Mouse (Mus musculus) adrenal gland, adult 2 months (tissue): ENCODE data around the gene Trex1. TPM values are rescaled to one million over a fixed set of nuclear protein-coding genes. Genes with fewer than 3 reads are reported as not detected.

ENCODE experiments used
- DNase-seq: peaks from one replicate; pipeline ENCODE4 v3.0.0; 2021
- polyA plus RNA-seq: library from polyadenylated mRNA; depleted of rRNA; stranded (reverse); fragments of >200 nt; gene quantifications from 2 replicates; pipeline ENCODE4 v1.2.3, GENCODE M21; 2012
- total RNA-seq, 2 experiments: library from RNA; stranded (reverse); gene quantifications; 2 replicates each; pipeline ENCODE4 v1.2.3; 2021

Trex1 gene
- total and polyA plus RNA-seq, 3 experiments = 19.5 to 129 (median 28.2) TPM

DNA sequence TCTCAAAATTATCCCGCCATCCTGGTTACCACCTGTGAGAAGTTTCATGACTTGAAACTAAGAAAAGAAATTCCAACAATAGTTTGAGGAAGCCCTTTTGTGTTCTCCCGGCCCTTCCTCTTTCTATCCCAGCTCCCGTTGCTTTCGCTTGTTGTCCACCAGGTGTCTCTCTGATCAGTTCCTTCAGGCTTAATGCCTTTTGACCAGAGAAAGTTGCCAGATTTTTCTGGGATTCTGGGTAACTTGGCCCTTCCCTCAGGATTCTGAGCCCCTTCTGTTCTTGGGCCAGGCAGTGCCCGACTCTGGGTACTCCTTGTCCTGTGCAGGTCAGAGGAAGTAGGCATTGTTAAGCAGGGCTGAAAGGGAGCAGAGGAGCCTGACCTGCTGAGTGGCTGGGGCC, 28.5 kb upstream of the Trex1 start:
- DNase-seq = peak; percentile 36

DNA sequence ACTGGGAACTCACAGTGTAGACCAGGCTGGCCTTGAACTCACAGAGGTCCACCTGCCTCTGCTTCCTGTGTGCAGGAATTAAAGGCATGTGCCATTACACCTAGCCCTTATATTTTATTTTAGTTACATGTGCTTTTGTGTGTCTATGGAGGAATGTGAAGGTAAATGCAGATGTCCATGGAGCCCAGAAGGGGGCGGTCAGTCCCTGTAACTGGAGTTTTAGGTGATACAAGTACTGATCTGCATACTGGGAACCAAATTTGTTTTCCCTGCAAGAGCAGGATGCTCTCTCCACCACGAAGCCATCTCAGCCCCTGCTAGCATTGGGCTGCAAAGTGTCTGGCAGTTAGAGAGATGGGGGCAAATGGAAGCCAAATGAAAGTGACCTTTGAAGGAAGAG, 25.4 kb upstream of the Trex1 start:
- DNase-seq = no peak

GRCm38 (mm10) chr9:109082124-109082800, 22.7 kb upstream of the Trex1 start, which contains the start of the genes Ccdc51 and Tma7:
Gene Ccdc51, plus strand, starts transcription at chr9:109082493.
Gene Tma7, minus strand, starts transcription at chr9:109082587.
- peak; percentile 93 for DNase-seq

DNA sequence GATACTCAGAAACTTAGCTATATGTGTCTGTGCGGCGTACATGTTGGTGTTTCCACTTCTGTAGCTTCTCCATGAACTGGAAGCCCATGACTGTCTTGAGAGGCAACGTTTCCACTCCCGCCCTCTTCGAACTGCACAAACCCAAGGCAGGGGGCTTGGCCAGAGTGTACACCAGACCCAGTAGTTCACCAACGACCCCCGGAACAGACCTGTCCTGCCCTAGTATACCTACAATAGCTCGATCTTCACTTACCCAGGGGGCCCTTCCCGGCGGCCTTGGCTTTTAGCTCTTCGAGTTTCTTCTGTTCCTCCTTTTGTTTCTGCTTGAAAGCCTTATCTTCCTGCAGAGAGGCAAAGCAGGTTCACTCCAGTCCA, 22.2 kb upstream of the Trex1 start:
- no peak for DNase-seq

GRCm38 (mm10) chr9:109080516-109080915, 21.0 kb upstream of the Trex1 start:
- no peak for DNase-seq

- DNase-seq = peak; percentile 95
Measured at GRCm38 (mm10) chr9:109073661-109074573, 14.4 kb upstream of the Trex1 start, which contains the start of gene Atrip. Gene Atrip, minus strand, starts transcription at chr9:109074124.

- no peak for DNase-seq
Measured at GRCm38 (mm10) chr9:109068095-109068735, 8.7 kb upstream of the Trex1 start.

GRCm38 (mm10) chr9:109060898-109061295, 1.4 kb upstream of the Trex1 start:
- no peak for DNase-seq

GRCm38 (mm10) chr9:109060184-109060897, 807 bp upstream of the Trex1 start:
- no peak for DNase-seq

- no peak for DNase-seq
Measured at GRCm38 (mm10) chr9:109058006-109058765, 1.3 kb downstream of the Trex1 start.

DNA sequence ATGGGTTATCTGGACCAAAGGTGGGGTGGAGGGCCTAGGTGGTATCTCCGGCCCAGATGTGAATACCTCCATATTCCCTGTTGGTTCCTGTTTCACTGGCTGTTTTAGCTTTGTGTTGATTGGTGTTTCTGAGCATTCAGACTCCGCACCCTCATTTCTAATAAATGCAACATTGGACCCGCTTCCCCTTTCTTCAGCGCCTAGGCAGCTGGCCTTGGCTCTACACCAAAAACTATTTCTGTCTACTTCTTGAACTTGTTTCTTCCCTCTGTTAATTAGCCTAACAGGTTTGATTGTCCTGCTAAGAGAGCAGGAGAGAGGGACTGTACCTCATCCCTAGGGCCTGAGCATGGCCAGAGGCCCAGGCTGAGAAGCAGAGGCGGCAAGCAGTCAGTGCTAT, 2.0 kb downstream of the Trex1 start:
- DNase-seq = no peak

GRCm38 (mm10) chr9:109056916-109057315, 2.6 kb downstream of the Trex1 start:
- DNase-seq = no peak

GRCm38 (mm10) chr9:109056081-109056690, 3.3 kb downstream of the Trex1 start:
- no peak for DNase-seq

GRCm38 (mm10) chr9:109055271-109056030, 4.1 kb downstream of the Trex1 start:
- DNase-seq = no peak

- peak; percentile 87 for DNase-seq
Measured at GRCm38 (mm10) chr9:109054712-109055111, 4.8 kb downstream of the Trex1 start.

- no peak for DNase-seq
Measured at GRCm38 (mm10) chr9:109053851-109054250, 5.7 kb downstream of the Trex1 start.

- no peak for DNase-seq
Measured at GRCm38 (mm10) chr9:109053366-109053765, 6.2 kb downstream of the Trex1 start.

GRCm38 (mm10) chr9:109052490-109053260, 6.9 kb downstream of the Trex1 start:
- DNase-seq = no peak
